Mouse (Mus musculus) frontal cortex, adult (tissue): ENCODE measurements at regions not wholly inside any gene's neighbourhood (a gene's known extent, or its start where the extent isn't known, plus 50 kb on each side); places are given as distances from the start of the nearest gene placed in this dataset.

Experiments used
- ATAC-seq: cut with Nextera tagmentation; 2 replicates; pipeline ENCODE4 v1.9.2; 2017; ENCODE audit warnings: mild to moderate bottlenecking, moderate library complexity, mixed read lengths; ENCODE audit not compliant: low TSS enrichment

DNA sequence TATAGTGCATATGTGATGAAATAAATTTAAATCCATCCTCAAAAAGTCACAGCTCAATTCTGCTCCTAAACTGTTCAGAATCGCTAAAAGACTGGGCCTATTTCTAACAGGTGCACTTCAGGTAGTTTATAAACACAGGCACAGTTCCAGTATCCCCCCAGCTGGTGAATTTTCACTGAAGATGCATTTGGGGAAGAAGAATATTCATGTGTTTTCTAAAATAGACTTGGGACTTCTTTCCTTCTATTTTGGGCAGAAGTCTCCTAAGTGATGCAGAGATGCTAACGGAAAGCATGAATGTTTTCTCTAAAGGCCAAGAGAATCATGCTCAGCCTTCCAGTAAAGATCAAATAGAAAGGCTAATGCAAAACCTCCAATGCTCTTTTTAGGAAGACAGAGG, 660.9 kb upstream of the Dpp10 start:
- ATAC-seq, result peak; percentile 84

DNA sequence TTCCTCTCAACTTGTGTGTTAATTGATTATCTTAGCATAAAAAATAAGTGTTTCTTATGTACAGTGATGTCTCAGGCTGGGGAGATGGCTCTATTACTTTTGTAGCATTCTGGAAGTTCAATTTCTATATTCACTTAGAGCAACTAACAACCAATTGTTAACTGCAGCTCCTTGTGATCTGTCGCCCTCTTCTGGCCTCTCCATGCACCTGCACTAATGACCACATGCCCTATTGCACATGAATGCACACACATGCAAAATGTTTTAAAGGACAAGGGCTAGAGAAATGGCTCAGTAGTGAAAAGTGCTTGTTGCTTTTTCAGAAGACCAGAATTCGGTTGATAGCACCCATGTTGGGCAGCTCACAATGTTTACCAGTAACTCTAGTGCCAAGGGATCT, 629.1 kb upstream of the Dpp10 start:
- ATAC-seq, result no peak

DNA sequence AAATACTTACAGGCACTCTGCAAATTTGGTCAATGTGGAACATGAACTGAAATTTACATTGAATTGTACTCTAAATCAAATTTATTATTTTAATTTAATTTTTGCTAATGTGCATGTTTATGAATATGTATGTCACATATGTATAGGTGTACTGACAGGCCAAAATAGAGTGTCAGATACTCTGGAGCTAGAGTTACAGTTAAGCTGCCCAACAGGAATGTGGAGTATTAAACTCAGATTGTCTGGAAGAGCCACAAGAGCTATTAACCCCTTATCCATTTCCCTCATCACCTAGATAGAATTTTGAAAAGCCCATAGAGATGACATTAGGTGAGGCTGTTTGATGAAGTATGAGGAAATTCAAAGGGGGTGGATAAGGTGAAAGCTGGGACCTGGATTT, 607.5 kb upstream of the Dpp10 start:
- no peak for ATAC-seq

DNA sequence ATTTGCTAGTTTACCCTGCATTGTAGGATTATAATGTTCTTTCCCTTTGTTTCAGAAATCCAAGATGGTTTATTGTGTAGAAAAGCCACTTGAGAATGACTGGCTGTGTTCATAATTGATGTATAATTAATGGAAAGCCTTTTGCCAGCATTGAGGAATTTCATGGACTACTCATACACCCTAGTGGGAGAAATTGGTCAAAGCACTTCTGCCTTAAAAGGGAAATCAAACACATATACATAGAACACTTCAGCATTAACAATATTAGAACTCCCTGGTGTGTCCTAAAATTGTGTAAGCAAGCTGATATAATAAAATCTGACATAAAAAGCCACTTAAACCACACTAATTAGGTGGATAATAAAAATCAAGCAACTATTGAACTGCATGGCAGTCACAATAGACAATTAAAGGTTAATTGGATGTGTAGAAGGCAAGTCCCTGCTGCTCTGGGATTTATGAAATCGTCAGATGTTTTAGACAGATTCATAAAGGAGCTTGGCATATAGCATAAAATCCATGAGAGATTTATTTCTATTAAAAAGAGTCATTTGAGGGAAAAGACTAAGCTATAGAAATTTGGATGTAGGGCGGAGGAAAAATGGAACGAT, 607.0 kb upstream of the Dpp10 start:
- 0 out of 2 replicates have a peak, but pooled peaks have one; percentile 64 for ATAC-seq

DNA sequence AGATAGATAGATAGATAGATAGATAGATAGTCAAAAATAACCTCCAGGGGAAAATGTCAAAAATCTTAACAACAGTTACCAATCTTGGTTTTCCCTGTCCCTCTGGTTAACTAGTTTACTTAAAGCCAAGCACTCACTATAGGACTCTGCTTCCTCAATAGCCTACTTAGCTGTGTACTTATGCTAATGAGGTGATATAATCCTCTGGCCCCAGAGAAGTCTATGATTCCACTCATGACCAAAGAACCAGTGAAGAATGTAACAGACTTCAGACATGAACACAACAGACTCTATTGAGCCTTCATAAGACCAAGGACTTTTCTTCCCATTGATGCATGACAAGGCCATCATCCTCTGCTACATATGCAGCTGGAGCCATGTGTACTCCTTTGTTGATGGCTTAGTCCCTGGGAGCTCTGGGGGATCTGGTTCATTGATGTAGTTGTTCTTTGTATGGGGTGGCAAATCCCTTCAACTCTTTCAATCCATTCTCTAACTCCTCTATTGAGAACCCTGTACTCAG, 589.9 kb upstream of the Dpp10 start:
- no peak for ATAC-seq

DNA sequence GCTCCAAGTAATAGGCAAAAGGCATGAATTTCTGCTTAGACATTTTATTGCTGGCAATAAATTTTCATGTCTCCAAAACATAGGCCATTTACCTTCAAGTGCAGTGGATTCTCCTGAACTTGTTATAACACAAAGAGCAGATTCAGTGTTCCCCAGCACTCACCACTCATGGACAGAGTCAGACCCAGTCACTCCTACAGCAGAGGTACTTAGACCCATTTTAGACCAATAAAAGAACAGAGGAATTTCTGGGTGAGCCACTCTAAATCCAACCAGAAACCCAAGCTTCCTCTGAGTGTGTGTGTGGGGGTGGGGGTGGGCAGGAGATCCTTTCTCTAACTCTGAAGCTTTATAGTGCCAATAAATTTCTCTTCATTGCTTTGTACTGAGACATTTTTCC, 584.7 kb upstream of the Dpp10 start:
- ATAC-seq, result no peak

DNA sequence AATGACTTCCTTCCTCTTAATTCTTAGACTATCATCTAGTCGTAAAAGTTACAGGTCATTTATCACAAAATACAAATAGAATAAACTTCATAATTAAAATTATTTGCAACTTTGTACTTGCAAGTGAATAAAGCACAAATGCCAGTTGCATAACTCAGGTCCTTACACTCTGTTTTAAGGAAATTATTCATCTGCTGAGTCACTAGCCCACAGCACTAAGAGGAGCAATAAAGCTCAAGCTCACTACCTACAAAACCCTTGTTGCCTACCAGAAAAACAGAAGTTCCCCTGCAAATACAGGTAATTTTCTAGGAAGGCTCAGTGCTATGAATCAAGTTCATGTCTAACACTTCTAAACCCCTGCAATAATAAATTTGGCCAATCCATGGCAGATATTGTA, 539.3 kb upstream of the Dpp10 start:
- no peak for ATAC-seq
